Mouse (Mus musculus) heart, adult 9 months (tissue): ENCODE results near the gene Sept5.

Experiments used
- DNase-seq, 2 experiments: peaks; one replicate each; pipeline ENCODE4 v3.0.0; 2022; ENCODE audit warnings: low spot score in 2 of 2

Sept5 gene

DNA sequence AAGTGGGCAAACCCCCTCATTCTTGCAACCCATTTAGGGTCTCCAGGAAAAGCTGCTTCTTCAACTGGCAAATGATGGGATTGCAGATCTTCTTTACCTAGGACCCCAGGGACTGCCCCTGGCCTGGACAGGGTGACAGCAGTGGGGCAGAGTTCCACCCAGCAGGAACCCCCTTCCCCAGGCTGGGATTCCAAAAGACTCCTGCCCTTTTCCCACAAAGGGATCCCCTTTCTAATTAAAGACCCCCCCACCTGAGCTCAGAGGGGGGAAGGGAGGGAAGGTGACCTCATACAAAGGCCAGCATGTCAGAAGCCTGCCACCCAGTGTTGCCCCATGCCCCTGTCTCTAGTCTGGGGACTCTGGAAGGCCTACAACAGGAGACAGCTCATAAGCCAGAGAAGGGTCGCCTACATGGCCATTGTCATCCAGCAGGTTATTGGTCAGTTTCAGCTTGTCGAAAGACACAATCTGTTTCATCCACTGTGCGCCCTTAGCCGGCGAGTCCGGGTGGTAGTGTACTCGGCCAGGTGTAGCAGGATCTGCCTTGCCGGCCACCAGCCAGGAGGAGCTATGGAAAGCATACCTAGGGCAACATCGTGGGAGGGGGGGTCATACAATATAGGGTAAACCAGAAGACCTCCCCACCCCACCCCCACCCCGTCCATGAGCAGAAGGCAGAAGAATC is 45.9 kb downstream of the Sept5 start:
- no peak for DNase-seq

DNA sequence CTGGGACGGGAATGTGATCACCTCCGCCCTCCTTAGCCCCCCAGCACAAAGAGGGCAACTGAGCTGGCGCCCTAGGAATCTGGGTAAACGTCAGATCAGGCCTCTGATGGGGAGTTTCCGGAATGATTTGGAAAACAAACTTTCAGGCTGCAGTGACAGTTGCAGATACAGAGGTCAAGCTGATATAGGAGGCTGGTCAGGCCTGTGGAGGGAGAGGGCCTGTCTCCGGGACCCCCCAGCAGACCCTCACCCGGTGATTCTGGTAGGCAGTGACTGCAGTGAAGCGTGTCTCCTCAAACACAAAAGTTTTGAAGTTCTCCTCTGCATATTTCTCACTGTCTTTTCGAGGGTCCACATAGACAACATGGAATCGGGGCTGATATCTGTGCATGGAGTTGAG is 46.6 kb downstream of the Sept5 start:
- no peak for DNase-seq

DNA sequence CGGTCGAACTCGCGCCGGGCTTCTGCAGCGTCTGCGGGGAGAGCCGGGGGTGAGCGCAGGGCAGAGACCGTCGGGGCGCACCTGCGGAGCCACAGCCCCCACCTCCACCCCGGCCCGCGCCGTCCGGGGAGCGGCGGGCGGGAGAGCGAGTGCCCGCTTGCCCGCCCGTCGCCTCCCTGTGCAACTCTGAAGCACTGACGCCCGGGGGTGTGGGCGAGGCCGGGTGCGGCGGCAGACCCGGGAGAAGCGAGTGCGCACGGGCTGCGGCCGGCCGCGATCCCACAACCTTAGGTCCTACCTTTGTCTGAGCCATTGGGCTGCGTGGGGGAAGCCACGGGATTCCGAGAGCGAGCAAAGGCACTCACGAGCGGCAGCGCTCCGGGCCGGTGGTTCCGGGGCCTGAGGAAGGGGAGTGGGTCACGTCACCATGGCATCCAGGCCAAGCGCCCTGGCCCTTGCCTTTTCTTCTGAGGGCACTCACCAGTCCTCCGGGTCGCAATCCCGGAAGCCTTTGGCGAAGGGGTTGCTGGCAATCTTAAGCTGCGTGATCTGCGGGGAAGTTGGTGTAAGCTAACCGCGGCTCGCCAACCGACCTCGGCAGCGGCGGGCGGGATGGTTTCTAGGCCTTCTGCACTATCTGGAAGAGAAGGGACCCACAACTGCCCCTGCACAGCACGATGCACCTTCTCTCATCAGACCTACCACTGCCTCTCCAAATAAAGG is 47.2 kb downstream of the Sept5 start:
- no peak for DNase-seq

DNA sequence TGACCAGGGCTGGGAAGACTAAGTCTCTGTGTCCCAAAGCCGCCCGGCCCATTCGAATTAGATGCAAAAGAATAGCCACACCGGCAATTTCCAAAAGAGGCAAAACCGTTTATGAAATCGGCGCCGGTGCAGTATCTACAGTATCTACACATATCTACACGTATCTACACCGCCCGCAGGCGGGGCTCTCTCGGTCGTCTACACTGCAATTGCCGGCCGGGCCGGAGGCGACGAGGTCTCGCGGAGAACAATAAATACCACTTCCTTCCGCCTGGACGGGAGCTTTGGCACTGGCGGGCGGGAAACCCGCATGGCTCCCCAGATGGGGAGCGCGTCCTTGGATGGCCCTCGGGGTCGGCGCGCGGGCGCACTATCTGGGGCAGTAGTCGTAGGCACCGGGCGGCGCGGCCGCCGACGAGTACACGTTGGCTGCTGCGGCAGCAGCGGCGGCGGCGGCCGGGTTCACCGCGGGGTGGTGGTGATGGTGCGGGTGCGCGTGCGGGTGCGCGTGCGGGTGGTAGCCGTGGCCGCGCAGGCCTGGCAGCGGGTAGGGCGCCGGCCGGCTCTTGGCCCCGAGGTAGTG is 48.0 kb downstream of the Sept5 start:
- DNase-seq = no peak

DNA sequence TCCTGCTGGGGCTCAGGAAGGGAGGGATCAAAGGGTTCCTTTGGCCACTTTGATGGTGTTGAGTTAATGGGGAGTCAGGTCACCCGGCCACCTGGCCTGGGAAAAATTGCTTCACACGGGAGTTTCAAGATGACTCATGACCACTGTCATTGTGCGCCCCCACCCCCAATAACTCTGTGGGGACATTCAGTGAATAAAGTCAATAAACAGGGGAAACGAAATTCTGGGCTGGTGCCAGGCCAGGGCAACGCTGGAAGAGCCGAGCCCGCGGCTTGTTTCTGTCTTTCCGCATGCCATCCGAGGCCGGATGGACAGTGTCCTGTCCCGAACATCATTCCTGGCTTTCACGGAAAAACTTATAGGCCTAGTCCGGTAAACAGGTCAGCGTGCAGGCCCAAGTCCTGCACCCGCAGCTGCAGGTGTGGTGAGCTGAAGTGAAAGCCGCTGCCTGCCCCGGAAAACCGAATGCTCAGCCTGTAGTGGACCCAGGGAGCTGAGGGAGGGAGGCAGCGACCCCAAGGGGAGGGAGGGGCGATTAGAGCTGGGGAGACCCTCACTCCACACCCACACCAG is 48.6 kb downstream of the Sept5 start:
- DNase-seq = no peak

DNA sequence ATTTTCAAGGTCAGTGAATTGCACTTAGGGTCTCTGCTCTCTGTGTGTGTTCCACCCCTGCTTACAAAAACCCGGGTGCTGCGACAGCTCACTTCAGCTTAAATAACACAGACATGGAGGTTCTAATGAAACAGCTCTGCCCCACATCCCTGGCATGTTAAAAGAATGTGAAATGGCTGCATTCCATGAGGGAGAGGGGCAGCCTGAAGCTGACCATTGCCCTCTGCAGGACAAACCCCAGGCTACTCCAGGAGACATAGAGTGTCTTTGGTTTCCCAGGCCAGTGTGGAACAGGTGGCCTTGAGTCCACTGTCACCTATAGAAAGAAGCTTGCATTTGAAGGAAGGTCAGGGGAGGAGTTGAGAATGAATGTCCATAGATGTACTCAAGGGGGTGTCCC is 49.4 kb downstream of the Sept5 start:
- DNase-seq = no peak

DNA sequence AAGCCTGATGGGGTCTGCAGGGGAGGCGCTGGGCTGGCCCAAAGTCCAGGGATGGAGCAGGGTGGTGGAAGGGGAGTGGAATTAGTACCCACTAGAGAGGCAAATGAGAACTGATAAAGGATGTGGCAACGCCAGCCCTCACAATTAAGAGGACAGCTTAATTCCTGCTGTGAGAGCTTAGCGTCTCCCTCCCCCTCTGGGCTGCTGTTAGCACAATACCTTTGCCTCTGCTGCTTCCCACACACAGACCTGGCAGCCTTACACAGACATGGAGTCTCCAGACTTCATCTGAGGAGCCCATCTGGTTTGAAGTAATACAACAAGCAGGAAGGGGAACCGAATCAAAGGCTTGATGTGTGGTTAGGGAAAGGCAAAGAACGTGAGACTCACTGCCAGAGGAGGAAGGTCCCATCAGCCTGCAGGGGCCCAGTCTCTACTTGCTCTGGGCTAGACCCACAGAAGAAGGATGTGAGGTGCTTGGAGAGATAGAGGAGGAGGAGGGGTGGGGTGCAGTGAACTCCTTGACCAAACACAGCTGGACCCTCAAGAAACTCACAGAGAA is 52.1 kb downstream of the Sept5 start:
- no peak for DNase-seq

DNA sequence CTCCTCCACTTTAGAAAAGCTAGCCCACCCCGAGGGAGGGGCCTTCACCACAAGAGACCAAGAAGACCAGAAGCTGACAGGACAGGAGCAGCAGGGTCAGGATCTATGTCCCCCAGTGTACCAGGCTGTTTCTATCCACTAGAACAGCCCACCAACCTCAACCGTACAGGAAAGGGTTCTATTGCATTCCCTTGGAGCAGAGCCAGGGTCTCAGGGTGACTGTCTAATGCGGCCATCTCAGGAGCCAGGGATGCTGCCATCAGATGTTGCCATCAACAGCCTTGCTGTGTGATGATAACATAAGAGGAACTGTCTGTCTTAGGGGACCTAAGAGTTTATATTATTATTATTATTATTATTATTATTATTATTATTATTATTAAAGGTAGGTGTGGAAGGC is 52.7 kb downstream of the Sept5 start:
- no peak for DNase-seq

DNA sequence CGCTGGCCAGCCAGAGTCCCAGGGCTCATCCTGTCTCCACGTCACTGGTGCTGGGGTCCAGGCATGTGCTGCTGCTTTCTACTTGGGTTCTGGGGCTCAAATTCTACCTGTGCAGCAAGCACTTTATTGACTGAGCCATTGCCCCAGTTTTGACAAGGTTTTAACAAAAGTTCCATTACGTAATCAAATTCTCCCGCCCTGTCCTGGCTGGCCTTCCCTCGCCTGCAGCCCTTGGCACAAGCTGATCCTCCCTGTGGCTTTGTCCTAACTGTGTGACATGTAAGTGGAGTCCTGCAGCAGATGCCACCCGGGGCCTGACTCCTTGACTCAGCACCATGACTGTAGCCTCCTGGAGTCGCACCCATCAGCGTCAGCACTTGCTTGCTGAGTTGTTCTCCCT is 55.6 kb downstream of the Sept5 start:
- DNase-seq = no peak
